Mouse (Mus musculus) spleen, postnatal 10 days (tissue): Measurements from ENCODE around the gene Adat3.
"Not testable (repeated sequence)": the region's sequence is repeated elsewhere in the genome, so short reads cannot be mapped to it uniquely, and the experiment has no call there.

ENCODE experiments used
- DNase-seq, 2 experiments: peaks; one replicate each; pipeline ENCODE4 v3.0.0; 2021 to 2022; ENCODE audit warnings: low spot score in 2 of 2

The Adat3 gene

GRCm38 (mm10) chr10:80610116-80610785, 7.6 kb downstream of the Adat3 start:
- DNase-seq, result no peak

GRCm38 (mm10) chr10:80611024-80611423, 8.3 kb downstream of the Adat3 start:
- DNase-seq, result peak; percentile 62 to 78

GRCm38 (mm10) chr10:80611905-80612304, 9.2 kb downstream of the Adat3 start:
- no peak for DNase-seq

- DNase-seq, result no peak
These were observed 11.1 kb downstream of the Adat3 start for GRCm38 (mm10) chr10:80613821-80614220.

GRCm38 (mm10) chr10:80614351-80614750, 11.7 kb downstream of the Adat3 start:
- no peak for DNase-seq

GRCm38 (mm10) chr10:80618181-80618580, 15.5 kb downstream of the Adat3 start:
- DNase-seq, result peak in 1 of 2 experiments; percentile 58

GRCm38 (mm10) chr10:80619465-80620244, 17.0 kb downstream of the Adat3 start:
- DNase-seq, result no peak

- no peak for DNase-seq
These were observed 17.7 kb downstream of the Adat3 start for GRCm38 (mm10) chr10:80620365-80620764.

- DNase-seq, result no peak
These were observed 18.4 kb downstream of the Adat3 start for GRCm38 (mm10) chr10:80620796-80621689.

GRCm38 (mm10) chr10:80621690-80621939, 18.9 kb downstream of the Adat3 start:
- DNase-seq, result no peak

- peak; percentile 98 to 100 for DNase-seq
These were observed 19.4 kb downstream of the Adat3 start for GRCm38 (mm10) chr10:80621940-80622660.

- peak in 1 of 2 experiments; percentile 84 for DNase-seq
These were observed 20.2 kb downstream of the Adat3 start, which contains the start of gene Csnk1g2 for GRCm38 (mm10) chr10:80622661-80623456. TSS of gene Csnk1g2 (plus strand) at chr10:80622838.

GRCm38 (mm10) chr10:80623457-80624191, 20.9 kb downstream of the Adat3 start:
- DNase-seq, result peak; percentile 61 to 79

GRCm38 (mm10) chr10:80625764-80626163, 23.1 kb downstream of the Adat3 start:
- DNase-seq, result no peak

GRCm38 (mm10) chr10:80627685-80628084, 25.0 kb downstream of the Adat3 start:
- DNase-seq, result no peak

GRCm38 (mm10) chr10:80628925-80629324, 26.2 kb downstream of the Adat3 start:
- no peak for DNase-seq

GRCm38 (mm10) chr10:80635345-80635744, 32.7 kb downstream of the Adat3 start:
- no peak for DNase-seq

- DNase-seq, result no peak
These were observed 44.3 kb downstream of the Adat3 start for GRCm38 (mm10) chr10:80646936-80647335.

- DNase-seq, result not testable (repeated sequence)
These were observed 47.2 kb downstream of the Adat3 start for GRCm38 (mm10) chr10:80649910-80650309.

- no peak for DNase-seq
These were observed 47.7 kb downstream of the Adat3 start for GRCm38 (mm10) chr10:80650392-80650791.
